ENCODE assay signal across 9 mouse cellular contexts in genomic region chr1:157745611-157746010, GRCm38 (mm10).
DNase-seq lines count a peak whose midpoint lies in the region; ATAC-seq lines count a peak whose summit lies in the region.
"Had no signal": no experiment of that assay in that cellular context is flagged by ENCODE, and none has a peak within 500 bp of the region (broad histone marks: within the 10 kb centered on the region; RNA-seq: fewer than 3 reads in every experiment).

No protein-coding gene starts in this region.

- H3K27me3 ChIP-seq in intestine, embryonic 14.5 days (replicated peaks; ENCODE audit: control insufficient read depth, insufficient read depth, low read length) = no peaks in the 10 kb centered on the region
- H3K27me3 ChIP-seq in intestine, embryonic 15.5 days (replicated peaks) = no peaks in the 10 kb centered on the region
- H3K27me3 ChIP-seq in embryonic facial prominence, embryonic 13.5 days = no peaks in the 10 kb centered on the region
- H3K27me3 ChIP-seq in hindbrain, embryonic 13.5 days = no peaks in the 10 kb centered on the region
- no peaks in the 10 kb centered on the region for H3K27me3 ChIP-seq in midbrain, embryonic 16.5 days (ENCODE audit: control insufficient read depth, insufficient read depth, low read depth, low read length)
- H3K27me3 ChIP-seq: limb, embryonic 15.5 days had no signal

- no peak overlapping the region for H3K4me2 ChIP-seq in intestine, embryonic 14.5 days (ENCODE audit: low read length)
- H3K4me2 ChIP-seq in intestine, embryonic 15.5 days (replicated peaks) = no peak overlapping the region
- H3K4me2 ChIP-seq in embryonic facial prominence, embryonic 13.5 days = no peak overlapping the region
- no peak overlapping the region for H3K4me2 ChIP-seq in hindbrain, embryonic 13.5 days
- H3K4me2 ChIP-seq in midbrain, embryonic 16.5 days (ENCODE audit: low read length) = no peak overlapping the region
- H3K4me2 ChIP-seq: limb, embryonic 15.5 days had no signal

- no peak overlapping the region for H3K9ac ChIP-seq in intestine, embryonic 14.5 days (ENCODE audit: low read length)
- no peak overlapping the region for H3K9ac ChIP-seq in intestine, embryonic 15.5 days
- H3K9ac ChIP-seq in embryonic facial prominence, embryonic 13.5 days = no peak overlapping the region
- no peak overlapping the region for H3K9ac ChIP-seq in hindbrain, embryonic 13.5 days
- no peak overlapping the region for H3K9ac ChIP-seq in midbrain, embryonic 16.5 days (ENCODE audit: low read depth, low read length)
- H3K9ac ChIP-seq: limb, embryonic 15.5 days had no signal

- no peaks in the 10 kb centered on the region for H3K9me3 ChIP-seq in intestine, embryonic 14.5 days (ENCODE audit: control insufficient read depth, low read length)
- H3K9me3 ChIP-seq in intestine, embryonic 15.5 days = no peaks in the 10 kb centered on the region
- no peaks in the 10 kb centered on the region for H3K9me3 ChIP-seq in embryonic facial prominence, embryonic 13.5 days
- H3K9me3 ChIP-seq in hindbrain, embryonic 13.5 days = no peaks in the 10 kb centered on the region
- no peaks in the 10 kb centered on the region for H3K9me3 ChIP-seq in midbrain, embryonic 16.5 days (replicated peaks; ENCODE audit: control insufficient read depth, low read length, poor library complexity, severe bottlenecking)
- H3K9me3 ChIP-seq: limb, embryonic 15.5 days had no signal

- H3K27ac ChIP-seq in intestine, embryonic 14.5 days (ENCODE audit: low read depth) = no peak overlapping the region
- no peak overlapping the region for H3K27ac ChIP-seq in intestine, embryonic 15.5 days
- no peak overlapping the region for H3K27ac ChIP-seq in embryonic facial prominence, embryonic 13.5 days
- no peak overlapping the region for H3K27ac ChIP-seq in hindbrain, embryonic 13.5 days
- H3K27ac ChIP-seq in midbrain, embryonic 16.5 days (ENCODE audit: low read length) = no peak overlapping the region; the same call in 1 of the 2 replicates
- H3K27ac ChIP-seq: limb, embryonic 15.5 days had no signal

- ATAC-seq in intestine, embryonic 14.5 days (replicated peaks; ENCODE audit: low FRiP score, low TSS enrichment, low read depth) = no peak; the same call in 1 of the 2 replicates
- ATAC-seq in intestine, embryonic 15.5 days = no peak; the same call in 1 of the 2 replicates
- ATAC-seq in embryonic facial prominence, embryonic 13.5 days (ENCODE audit: insufficient number of reproducible peaks, insufficient read depth, low FRiP score, low TSS enrichment, low read depth) = 0 out of 2 replicates have a peak, but pooled peaks have one; percentile 32
- ATAC-seq in hindbrain, embryonic 13.5 days (ENCODE audit: low FRiP score) = 0 out of 2 replicates have a peak, but pooled peaks have one; percentile 68
- peak; percentile 86; the same call in 1 of the 2 replicates for ATAC-seq in midbrain, embryonic 16.5 days
- no peak for ATAC-seq in CD4-positive, CD25-positive, alpha-beta regulatory T cell, adult 4 months

- no peaks in the 10 kb centered on the region for H3K4me1 ChIP-seq in intestine, embryonic 14.5 days (replicated peaks; ENCODE audit: control insufficient read depth, insufficient read depth, low read length)
- H3K4me1 ChIP-seq in intestine, embryonic 15.5 days (replicated peaks) = no peaks in the 10 kb centered on the region
- H3K4me1 ChIP-seq in embryonic facial prominence, embryonic 13.5 days = no peaks in the 10 kb centered on the region; the same call in 1 of the 2 replicates
- peaks cover 8% of the 10 kb centered on the region for H3K4me1 ChIP-seq in hindbrain, embryonic 13.5 days (replicated peaks)
- H3K4me1 ChIP-seq in midbrain, embryonic 16.5 days (ENCODE audit: control insufficient read depth, insufficient read depth, low read length) = peaks cover 10% of the 10 kb centered on the region; the same call in 1 of the 2 replicates
- H3K4me1 ChIP-seq: limb, embryonic 15.5 days had no signal

- no peak overlapping the region for H3K4me3 ChIP-seq in intestine, embryonic 14.5 days (ENCODE audit: low read depth, low read length)
- H3K4me3 ChIP-seq in intestine, embryonic 15.5 days (replicated peaks) = no peak overlapping the region
- H3K4me3 ChIP-seq in embryonic facial prominence, embryonic 13.5 days = no peak overlapping the region
- no peak overlapping the region for H3K4me3 ChIP-seq in hindbrain, embryonic 13.5 days
- no peak overlapping the region for H3K4me3 ChIP-seq in midbrain, embryonic 16.5 days (ENCODE audit: low read depth, low read length)
- H3K4me3 ChIP-seq: limb, embryonic 15.5 days had no signal

- no peaks in the 10 kb centered on the region for H3K36me3 ChIP-seq in intestine, embryonic 14.5 days (ENCODE audit: control insufficient read depth, insufficient read depth, low read length)
- H3K36me3 ChIP-seq in intestine, embryonic 15.5 days = no peaks in the 10 kb centered on the region
- H3K36me3 ChIP-seq in embryonic facial prominence, embryonic 13.5 days = no peaks in the 10 kb centered on the region
- H3K36me3 ChIP-seq in hindbrain, embryonic 13.5 days = no peaks in the 10 kb centered on the region
- no peaks in the 10 kb centered on the region for H3K36me3 ChIP-seq in midbrain, embryonic 16.5 days (ENCODE audit: control insufficient read depth, insufficient read depth, low read length)
- H3K36me3 ChIP-seq: limb, embryonic 15.5 days had no signal

- peak; percentile 60 for DNase-seq in intestine, embryonic 14.5 days (ENCODE audit: low spot score)
- peak; percentile 42 to 55 for DNase-seq in adrenal gland, postnatal 36 days
- peak; percentile 35 to 83 for DNase-seq in left cerebral cortex, adult 9 months (ENCODE audit: low spot score in 2 of 2)

Comparison
In these comparisons a context has a peak if more than half of its experiments do, and no peak if none do; other contexts are left out.
1. ATAC-seq: peak in embryonic facial prominence, embryonic 13.5 days (single experiment), hindbrain, embryonic 13.5 days (single experiment) and midbrain, embryonic 16.5 days (single experiment); none in intestine, embryonic 14.5 days (single experiment), intestine, embryonic 15.5 days (single experiment) and CD4-positive, CD25-positive, alpha-beta regulatory T cell, adult 4 months (single experiment).
2. Peak in every context shown above with its lines, with median percentiles within 50 percentile points of each other: DNase-seq.